Mouse (Mus musculus): ENCODE results near the gene Cd160. TPM values are rescaled to one million over a fixed set of nuclear protein-coding genes. Genes with fewer than 3 reads are reported as not detected.

Gene Cd160
- 1.4 and 1.6 TPM in 2 replicates for polyA plus RNA-seq (2015; fragmentation: Nextera tagmentation; extraction: Ambion mirVana)

GRCm38 (mm10) chr3:96828984-96829383 is at the start of gene Cd160, which contains the start of gene Pdzk1:
TSS of gene Cd160 (minus strand) at chr3:96829351.
TSS of gene Pdzk1 (plus strand) at chr3:96829284.
- ATAC-seq, result 0 out of 2 replicates have a peak, but pooled peaks have one; percentile 6
- Histone ChIP-seq H3K27me3 (replicated peaks; ENCODE audit: control insufficient read depth, insufficient read depth, low read length) (no peaks in the 10 kb centered on the region), H3K4me3 (ENCODE audit: low read length) (peak within 1 kb of the TSS; percentile 29), H3K4me1 (ENCODE audit: control insufficient read depth, insufficient read depth, low read length) (peaks cover 8% of the 10 kb centered on the region), H3K4me2 (ENCODE audit: low read depth, low read length) (peak within 1 kb of the TSS; percentile 39), H3K36me3 (ENCODE audit: control insufficient read depth, insufficient read depth, low read length) (no peaks in the 10 kb centered on the region), H3K27ac (ENCODE audit: low read length) (peak within 1 kb of the TSS; percentile 49), H3K9ac (ENCODE audit: low read depth, low read length) (peak within 1 kb of the TSS; percentile 48), H3K9me3 (ENCODE audit: control insufficient read depth, low read length) (no peaks in the 10 kb centered on the region)
- WGBS, result 76% methylated on average over 1 of the region's 1 CpGs

DNA sequence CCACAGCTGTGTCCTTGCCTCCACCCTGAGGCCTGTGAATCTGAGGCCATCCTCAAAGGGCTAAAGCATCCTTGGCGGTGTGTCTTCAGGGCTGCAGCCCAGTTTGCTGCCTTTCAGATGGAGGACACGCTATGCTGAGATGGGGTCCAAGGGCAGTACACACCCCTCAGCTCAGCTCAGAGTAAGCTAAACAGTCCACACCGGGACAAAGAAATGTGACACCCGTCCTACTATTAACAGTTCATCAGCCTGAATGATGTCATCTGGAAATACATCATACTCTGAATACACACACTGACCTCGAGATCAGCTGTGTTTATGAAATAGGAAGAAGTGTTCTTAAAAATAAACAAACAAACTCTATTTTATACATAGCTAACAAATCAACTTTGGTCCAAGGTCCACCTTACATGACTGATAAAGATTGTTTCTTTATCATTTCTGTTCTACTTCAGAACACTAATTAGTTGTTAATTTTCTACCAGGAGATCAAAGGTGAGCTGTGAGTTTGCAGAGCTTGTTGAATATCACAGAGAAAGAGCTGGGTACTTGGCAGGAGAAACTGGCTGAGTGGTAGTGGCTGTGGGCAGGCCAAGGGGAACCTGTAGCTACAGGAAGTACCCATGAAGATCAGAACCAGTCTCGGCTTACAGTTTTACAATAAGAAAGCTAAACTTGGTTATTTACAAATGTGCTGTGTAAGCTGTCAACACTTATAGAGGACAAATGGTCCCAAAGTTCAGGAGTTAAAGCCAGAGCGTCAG is 45.8 kb upstream of the Cd160 start:
- H3K27me3 ChIP-seq (replicated peaks; ENCODE audit: control insufficient read depth, insufficient read depth, low read length), result no peaks in the 10 kb centered on the region
- H3K4me1 ChIP-seq (ENCODE audit: control insufficient read depth, insufficient read depth, low read length), result peaks cover 10% of the 10 kb centered on the region; the same call in 1 of the 2 replicates
- H3K9me3 ChIP-seq (ENCODE audit: control insufficient read depth, low read length), result no peaks in the 10 kb centered on the region
- peak overlapping the region; percentile 6; the same call in 1 of the 2 replicates for H3K4me2 ChIP-seq (ENCODE audit: low read depth, low read length)
- H3K36me3 ChIP-seq (ENCODE audit: control insufficient read depth, insufficient read depth, low read length), result peaks cover 14% of the 10 kb centered on the region; the same call in 1 of the 2 replicates
- no peak overlapping the region for H3K9ac ChIP-seq (ENCODE audit: low read depth, low read length)
- H3K4me3 ChIP-seq (ENCODE audit: low read length), result no peak overlapping the region
- 47% methylated on average over 7 of the region's 7 CpGs for WGBS
- peak overlapping the region; percentile 89 for H3K27ac ChIP-seq (ENCODE audit: low read length)
- peak; percentile 94 for ATAC-seq

DNA sequence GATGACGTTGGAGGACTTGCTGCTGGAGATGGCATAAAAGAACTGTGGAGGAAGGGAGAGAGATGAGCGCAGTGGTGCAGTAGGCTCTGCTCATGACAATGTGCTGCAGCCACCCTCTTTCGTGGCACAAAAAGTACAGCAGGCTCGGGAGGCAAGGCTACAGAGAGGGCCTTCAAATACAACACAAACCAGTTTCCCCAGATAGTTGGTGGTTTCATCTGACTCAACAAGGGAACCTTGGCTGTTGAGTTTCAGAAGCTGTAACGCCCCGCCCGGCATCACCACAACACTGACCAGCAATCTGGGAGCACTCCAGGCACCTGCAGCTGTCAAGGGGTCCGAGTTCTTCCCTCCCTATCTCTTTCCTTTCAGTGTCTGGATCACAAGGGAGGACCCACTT is 43.4 kb upstream of the Cd160 start:
- Histone ChIP-seq H3K27me3 (replicated peaks; ENCODE audit: control insufficient read depth, insufficient read depth, low read length) (no peaks in the 10 kb centered on the region), H3K27ac (ENCODE audit: low read length) (no peak overlapping the region), H3K4me1 (ENCODE audit: control insufficient read depth, insufficient read depth, low read length) (peaks cover 10% of the 10 kb centered on the region; the same call in 1 of the 2 replicates), H3K9me3 (ENCODE audit: control insufficient read depth, low read length) (no peaks in the 10 kb centered on the region), H3K4me3 (ENCODE audit: low read length) (no peak overlapping the region), H3K36me3 (ENCODE audit: control insufficient read depth, insufficient read depth, low read length) (peaks cover 18% of the 10 kb centered on the region; the same call in 1 of the 2 replicates), H3K4me2 (ENCODE audit: low read depth, low read length) (no peak overlapping the region), H3K9ac (ENCODE audit: low read depth, low read length) (no peak overlapping the region)
- no peak for ATAC-seq
- 89% methylated on average over 8 of the region's 8 CpGs for WGBS

- 88% methylated on average over 8 of the region's 8 CpGs for WGBS
- H3K36me3 ChIP-seq (ENCODE audit: control insufficient read depth, insufficient read depth, low read length), result peaks cover 18% of the 10 kb centered on the region; the same call in 1 of the 2 replicates
- no peaks in the 10 kb centered on the region for H3K9me3 ChIP-seq (ENCODE audit: control insufficient read depth, low read length)
- no peak overlapping the region for H3K27ac ChIP-seq (ENCODE audit: low read length)
- no peak overlapping the region for H3K4me2 ChIP-seq (ENCODE audit: low read depth, low read length)
- no peaks in the 10 kb centered on the region for H3K27me3 ChIP-seq (replicated peaks; ENCODE audit: control insufficient read depth, insufficient read depth, low read length)
- no peak for ATAC-seq
- peaks cover 7% of the 10 kb centered on the region; the same call in 1 of the 2 replicates for H3K4me1 ChIP-seq (ENCODE audit: control insufficient read depth, insufficient read depth, low read length)
- H3K4me3 ChIP-seq (ENCODE audit: low read length), result no peak overlapping the region
- H3K9ac ChIP-seq (ENCODE audit: low read depth, low read length), result no peak overlapping the region
These were observed 41.9 kb upstream of the Cd160 start for GRCm38 (mm10) chr3:96871070-96871469.

DNA sequence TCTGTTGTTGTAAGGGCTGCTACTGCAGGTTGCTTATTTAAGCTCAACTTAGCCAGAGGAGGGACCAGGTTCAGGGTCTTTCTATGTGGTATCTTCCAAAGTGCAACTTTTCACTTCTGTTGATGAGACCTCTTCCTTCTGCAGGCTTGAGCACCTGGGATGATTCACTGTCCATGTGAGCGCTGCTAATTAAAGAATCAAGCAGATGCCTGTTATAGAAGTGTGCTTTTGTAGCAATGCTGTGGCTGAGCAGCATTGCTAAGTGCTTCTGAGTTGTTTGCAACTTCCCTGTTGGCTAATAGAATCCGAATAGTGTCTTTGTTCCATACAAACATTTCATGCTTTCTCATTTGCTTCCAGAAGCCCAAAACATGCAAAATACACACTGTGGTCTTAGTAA is 41.1 kb upstream of the Cd160 start:
- Histone ChIP-seq H3K4me2 (ENCODE audit: low read depth, low read length) (no peak overlapping the region), H3K4me1 (ENCODE audit: control insufficient read depth, insufficient read depth, low read length) (peaks cover 4% of the 10 kb centered on the region; the same call in 1 of the 2 replicates), H3K4me3 (ENCODE audit: low read length) (no peak overlapping the region), H3K9ac (ENCODE audit: low read depth, low read length) (no peak overlapping the region), H3K9me3 (ENCODE audit: control insufficient read depth, low read length) (no peaks in the 10 kb centered on the region), H3K36me3 (ENCODE audit: control insufficient read depth, insufficient read depth, low read length) (peaks cover 18% of the 10 kb centered on the region; the same call in 1 of the 2 replicates), H3K27me3 (replicated peaks; ENCODE audit: control insufficient read depth, insufficient read depth, low read length) (no peaks in the 10 kb centered on the region), H3K27ac (ENCODE audit: low read length) (no peak overlapping the region)
- 94% methylated on average over 2 of the region's 2 CpGs for WGBS
- no peak for ATAC-seq

DNA sequence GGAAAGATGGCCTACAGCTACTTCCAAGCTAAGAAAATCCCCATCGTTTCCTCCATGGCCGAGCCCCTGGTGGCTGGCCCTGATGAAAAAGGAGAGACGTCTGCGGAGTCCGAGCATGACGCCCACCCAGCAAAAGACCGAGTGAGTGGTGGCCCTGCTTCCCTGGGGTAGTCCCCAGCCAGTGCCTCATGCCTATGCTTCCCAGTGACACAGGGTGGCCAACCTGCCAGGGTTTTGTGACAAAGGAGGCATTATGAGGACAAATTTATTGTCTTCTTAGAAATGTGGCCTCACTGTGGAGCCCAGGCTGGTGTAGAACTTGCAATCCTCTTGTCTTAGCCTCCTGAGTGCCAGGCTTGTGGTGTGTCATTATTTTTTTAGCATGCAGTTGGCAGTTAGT is 39.9 kb upstream of the Cd160 start:
- H3K36me3 ChIP-seq (ENCODE audit: control insufficient read depth, insufficient read depth, low read length), result peaks cover 18% of the 10 kb centered on the region; the same call in 1 of the 2 replicates
- no peaks in the 10 kb centered on the region for H3K9me3 ChIP-seq (ENCODE audit: control insufficient read depth, low read length)
- no peak overlapping the region for H3K9ac ChIP-seq (ENCODE audit: low read depth, low read length)
- 97% methylated on average over 7 of the region's 7 CpGs for WGBS
- no peak overlapping the region for H3K27ac ChIP-seq (ENCODE audit: low read length)
- H3K4me3 ChIP-seq (ENCODE audit: low read length), result no peak overlapping the region
- no peak for ATAC-seq
- no peaks in the 10 kb centered on the region for H3K4me1 ChIP-seq (ENCODE audit: control insufficient read depth, insufficient read depth, low read length)
- no peak overlapping the region for H3K4me2 ChIP-seq (ENCODE audit: low read depth, low read length)
- H3K27me3 ChIP-seq (replicated peaks; ENCODE audit: control insufficient read depth, insufficient read depth, low read length), result no peaks in the 10 kb centered on the region

GRCm38 (mm10) chr3:96868566-96868965 is 39.4 kb upstream of the Cd160 start:
- Histone ChIP-seq H3K4me3 (ENCODE audit: low read length) (no peak overlapping the region), H3K4me2 (ENCODE audit: low read depth, low read length) (no peak overlapping the region), H3K9me3 (ENCODE audit: control insufficient read depth, low read length) (no peaks in the 10 kb centered on the region), H3K27ac (ENCODE audit: low read length) (no peak overlapping the region), H3K27me3 (replicated peaks; ENCODE audit: control insufficient read depth, insufficient read depth, low read length) (no peaks in the 10 kb centered on the region), H3K9ac (ENCODE audit: low read depth, low read length) (no peak overlapping the region), H3K36me3 (ENCODE audit: control insufficient read depth, insufficient read depth, low read length) (peaks cover 18% of the 10 kb centered on the region; the same call in 1 of the 2 replicates), H3K4me1 (ENCODE audit: control insufficient read depth, insufficient read depth, low read length) (no peaks in the 10 kb centered on the region)
- WGBS, result 94% methylated on average over 8 of the region's 8 CpGs
- no peak for ATAC-seq

DNA sequence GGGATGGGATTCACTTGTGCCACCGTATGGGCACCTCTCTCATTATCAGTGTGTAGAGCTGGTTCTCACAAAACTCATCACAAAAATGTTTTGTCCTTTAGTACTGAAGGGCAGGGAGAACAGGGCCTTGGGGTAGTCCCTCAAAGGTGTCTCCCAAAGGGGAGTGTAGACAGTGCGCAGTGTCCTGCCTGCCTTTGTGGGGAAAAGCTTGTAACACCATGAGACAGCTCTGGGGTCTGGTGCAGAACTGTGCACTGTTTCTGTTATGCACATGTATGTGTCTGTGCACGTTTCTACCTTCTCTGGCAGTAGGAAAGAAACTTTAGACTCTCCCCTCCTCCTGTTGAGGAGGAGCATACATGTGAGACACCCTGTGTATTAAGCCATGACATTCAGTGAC is 38.7 kb upstream of the Cd160 start:
- Histone ChIP-seq H3K27ac (ENCODE audit: low read length) (no peak overlapping the region), H3K4me1 (ENCODE audit: control insufficient read depth, insufficient read depth, low read length) (no peaks in the 10 kb centered on the region), H3K27me3 (replicated peaks; ENCODE audit: control insufficient read depth, insufficient read depth, low read length) (no peaks in the 10 kb centered on the region), H3K9me3 (ENCODE audit: control insufficient read depth, low read length) (no peaks in the 10 kb centered on the region), H3K36me3 (ENCODE audit: control insufficient read depth, insufficient read depth, low read length) (peaks cover 15% of the 10 kb centered on the region; the same call in 1 of the 2 replicates), H3K9ac (ENCODE audit: low read depth, low read length) (no peak overlapping the region), H3K4me2 (ENCODE audit: low read depth, low read length) (no peak overlapping the region), H3K4me3 (ENCODE audit: low read length) (no peak overlapping the region)
- ATAC-seq, result no peak
- WGBS, result 95% methylated on average over 3 of the region's 3 CpGs

DNA sequence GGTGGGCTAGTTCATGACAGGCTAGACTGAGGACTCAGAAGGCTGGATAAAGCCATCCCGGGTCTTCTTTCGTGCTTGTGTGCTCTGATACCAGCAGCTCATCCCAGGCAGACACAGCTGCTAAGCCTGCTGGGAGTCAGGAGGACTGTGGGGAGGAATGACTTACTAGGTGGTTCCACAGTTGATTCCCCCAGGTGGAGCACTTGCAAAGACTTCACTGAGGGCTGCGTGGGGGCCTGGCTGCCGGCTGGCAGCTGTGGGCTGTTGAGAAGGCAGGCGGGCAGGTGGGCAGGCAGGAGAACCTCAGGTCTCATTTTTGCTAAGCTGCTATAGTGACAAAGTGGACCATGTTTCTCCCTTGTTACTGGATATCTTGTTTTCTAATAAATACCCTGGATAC is 31.3 kb upstream of the Cd160 start:
- Histone ChIP-seq H3K27me3 (replicated peaks; ENCODE audit: control insufficient read depth, insufficient read depth, low read length) (no peaks in the 10 kb centered on the region), H3K9me3 (ENCODE audit: control insufficient read depth, low read length) (no peaks in the 10 kb centered on the region), H3K27ac (ENCODE audit: low read length) (no peak overlapping the region), H3K4me3 (ENCODE audit: low read length) (no peak overlapping the region), H3K9ac (ENCODE audit: low read depth, low read length) (no peak overlapping the region), H3K4me1 (ENCODE audit: control insufficient read depth, insufficient read depth, low read length) (no peaks in the 10 kb centered on the region), H3K36me3 (ENCODE audit: control insufficient read depth, insufficient read depth, low read length) (no peaks in the 10 kb centered on the region), H3K4me2 (ENCODE audit: low read depth, low read length) (no peak overlapping the region)
- WGBS, result 91% methylated on average over 5 of the region's 5 CpGs
- no peak for ATAC-seq

Data from intestine, embryonic 16.5 days (tissue).